Mouse (Mus musculus) MEL (cell line): Measurements from ENCODE around the gene Olfr9. TPM values are rescaled to one million over a fixed set of nuclear protein-coding genes. Genes with fewer than 3 reads are reported as not detected.
"Not testable (repeated sequence)": the region's sequence is repeated elsewhere in the genome, so short reads cannot be mapped to it uniquely, and the experiment has no call there.

Experiments used
- DNase-seq: peaks from one replicate; pipeline ENCODE4 v3.0.0; 2011; ENCODE audit warnings: low read depth, low spot score
- H3K27ac ChIP-seq: 2 replicates; pipeline ENCODE4 v1.5.1; 2012; ENCODE audit warnings: low read depth, mild to moderate bottlenecking, control low read depth, low read length, moderate library complexity; ENCODE audit not compliant: control insufficient read depth
- H3K27me3 ChIP-seq, 2 experiments: fragments of 150-350 bp in 1 of 2; sonication (generic) in 1 of 2; 2 replicates each; pipeline ENCODE4 v1.6.1; 2012; ENCODE audit warnings: low read length in 2 of 2, mild to moderate bottlenecking in 2 of 2, improper control_type of control experiment in 1 of 2, moderate library complexity in 1 of 2; ENCODE audit not compliant: insufficient read depth in 2 of 2, control insufficient read depth in 1 of 2
- H3K36me3 ChIP-seq, 2 experiments: 2 replicates each; pipeline ENCODE4 v1.6.1; 2012 to 2014; ENCODE audit warnings: low read length in 2 of 2, improper control_type of control experiment in 1 of 2, inconsistent platforms in 1 of 2, mild to moderate bottlenecking in 1 of 2; ENCODE audit not compliant: insufficient read depth in 2 of 2, control insufficient read depth in 1 of 2
- H3K4me1 ChIP-seq, 2 experiments: fragments of 150-350 bp in 1 of 2; sonication (generic) in 1 of 2; 2 replicates each; pipeline ENCODE4 v1.6.1; 2012; ENCODE audit warnings: low read length in 2 of 2, improper control_type of control experiment in 1 of 2, mild to moderate bottlenecking in 1 of 2; ENCODE audit not compliant: insufficient read depth in 2 of 2, control insufficient read depth in 1 of 2
- H3K4me3 ChIP-seq, 2 experiments: fragments of 150-350 bp in 1 of 2; sonication (generic) in 1 of 2; 2 replicates each; pipeline ENCODE4 v1.5.1; 2012; ENCODE audit warnings: low read depth in 2 of 2, low read length in 2 of 2, mild to moderate bottlenecking in 2 of 2, moderate library complexity in 2 of 2, control low read depth in 1 of 2, improper control_type of control experiment in 1 of 2; ENCODE audit not compliant: control insufficient read depth in 1 of 2, insufficient read depth in 1 of 2
- H3K79me2 ChIP-seq: 2 replicates; pipeline ENCODE4 v1.6.1; 2012; ENCODE audit warnings: mild to moderate bottlenecking, low read length, moderate library complexity; ENCODE audit not compliant: control insufficient read depth, poor library complexity, insufficient read depth
- H3K9ac ChIP-seq: 2 replicates; pipeline ENCODE4 v1.6.1; 2012; ENCODE audit warnings: low read depth, mild to moderate bottlenecking, control low read depth, low read length, moderate library complexity; ENCODE audit not compliant: control insufficient read depth, poor library complexity, severe bottlenecking
- H3K9me3 ChIP-seq: fragments of 150-350 bp; sonication (generic); replicated peaks from 2 replicates; pipeline ENCODE4 v1.6.1; 2012; ENCODE audit warnings: mild to moderate bottlenecking, low read length, improper control_type of control experiment, moderate library complexity; ENCODE audit not compliant: insufficient read depth
- CHD2 ChIP-seq: IDR thresholded peaks from 2 replicates; pipeline ENCODE4 v1.6.1; 2011; ENCODE audit warnings: low read length, improper control_type of control experiment
- CTCF ChIP-seq, 3 experiments: IDR thresholded peaks in 2 of 3; conservative IDR thresholded peaks in 1 of 3; 2 replicates each; pipeline ENCODE4 v1.5.1; 2011 to 2012; ENCODE audit warnings: low read length in 3 of 3, low read depth in 2 of 3, mild to moderate bottlenecking in 2 of 3, improper control_type of control experiment in 1 of 3, inconsistent platforms in 1 of 3, mixed read lengths in 1 of 3, moderate library complexity in 1 of 3; ENCODE audit not compliant: control insufficient read depth in 1 of 3, insufficient read depth in 1 of 3, poor library complexity in 1 of 3, severe bottlenecking in 1 of 3
- GATA1 ChIP-seq: IDR thresholded peaks from 2 replicates; pipeline ENCODE4 v1.6.1; 2011; ENCODE audit warnings: low read depth, low read length, improper control_type of control experiment
- JUND ChIP-seq: IDR thresholded peaks from 2 replicates; pipeline ENCODE4 v1.6.1; 2011; ENCODE audit warnings: low read depth, mild to moderate bottlenecking, improper control_type of control experiment, low read length
- KAT2A ChIP-seq: conservative IDR thresholded peaks from 2 replicates; pipeline ENCODE4 v1.6.1; 2012; ENCODE audit warnings: low read depth, low read length, improper control_type of control experiment, inconsistent platforms
- MAZ ChIP-seq: IDR thresholded peaks from 2 replicates; pipeline ENCODE4 v1.6.1; 2012; ENCODE audit warnings: low read depth, mild to moderate bottlenecking, inconsistent platforms, low read length, improper control_type of control experiment
- NELFE ChIP-seq: IDR thresholded peaks from 2 replicates; pipeline ENCODE4 v1.6.1; 2011; ENCODE audit warnings: low read depth, low read length, improper control_type of control experiment
- RAD21 ChIP-seq: IDR thresholded peaks from 2 replicates; pipeline ENCODE4 v1.6.1; 2011; ENCODE audit warnings: mild to moderate bottlenecking, low read depth, low read length, improper control_type of control experiment
- RCOR1 ChIP-seq: IDR thresholded peaks from 2 replicates; pipeline ENCODE4 v1.6.1; 2012; ENCODE audit warnings: low read depth, mild to moderate bottlenecking, inconsistent platforms, low read length, improper control_type of control experiment
- ZC3H11A ChIP-seq: IDR thresholded peaks from 2 replicates; pipeline ENCODE4 v1.6.1; 2012; ENCODE audit warnings: low read depth, mild to moderate bottlenecking, inconsistent platforms, low read length, improper control_type of control experiment
- ZNF384 ChIP-seq: IDR thresholded peaks from 2 replicates; pipeline ENCODE4 v1.6.1; 2012; ENCODE audit warnings: low read depth, mild to moderate bottlenecking, inconsistent platforms, low read length, improper control_type of control experiment
- polyA plus RNA-seq, 2 experiments: library from polyadenylated mRNA; stranded (reverse) in 1 of 2; unstranded in 1 of 2; fragments of >175 nt in 1 of 2; fragments of >200 nt in 1 of 2; gene quantifications; 2 replicates each; pipeline versions ENCODE4 v1.2.1 to v1.2.4; 2012; ENCODE audit warnings: low replicate concordance in 2 of 2, low read depth in 1 of 2; ENCODE audit not compliant: insufficient read length in 2 of 2, insufficient read depth in 1 of 2, missing spikeins in 1 of 2
- total RNA-seq: library from RNA; depleted of rRNA; stranded (reverse); fragments of 300-350 nt; gene quantifications from 2 replicates; pipeline ENCODE4 v1.2.3, GENCODE M21; 2012; rRNA removed

Gene Olfr9
- total RNA-seq (not detected in 2 replicates), polyA plus RNA-seq (not detected)

- H3K36me3 ChIP-seq, H3K4me1 ChIP-seq, H3K27ac ChIP-seq, DNase-seq, H3K9ac ChIP-seq, H3K79me2 ChIP-seq, H3K27me3 ChIP-seq, H3K4me3 ChIP-seq, H3K9me3 ChIP-seq: not testable (repeated sequence)
Observed at GRCm38 (mm10) chr10:128989131-128989530, at the start of gene Olfr9. Gene Olfr9 (plus strand): TSS chr10:128989431.

- H3K9me3 ChIP-seq: no peaks in the 10 kb centered on the region
- H3K9ac ChIP-seq: no peak overlapping the region
- peaks cover 0 to 3% of the 10 kb centered on the region in 2 experiments; a peak in 1 of 4 replicates for H3K27me3 ChIP-seq
- DNase-seq: no peak
- H3K4me3 ChIP-seq: no peak overlapping the region
- no peaks in the 10 kb centered on the region for H3K36me3 ChIP-seq
- H3K79me2 ChIP-seq: no peaks in the 10 kb centered on the region
- no peak overlapping the region for H3K27ac ChIP-seq
- TF ChIP-seq NELFE: no peak
- no peak for TF ChIP-seq CHD2
- no peak for TF ChIP-seq JUND
- no peak for TF ChIP-seq RCOR1
- TF ChIP-seq KAT2A: no peak
- TF ChIP-seq ZC3H11A: no peak
- TF ChIP-seq MAZ: no peak
- TF ChIP-seq ZNF384: no peak
- no peaks in the 10 kb centered on the region for H3K4me1 ChIP-seq
Observed at GRCm38 (mm10) chr10:128940475-128941061, 48.7 kb upstream of the Olfr9 start.

GRCm38 (mm10) chr10:128945675-128946074 is 43.6 kb upstream of the Olfr9 start:
- no peak overlapping the region for H3K27ac ChIP-seq
- H3K4me1 ChIP-seq: no peaks in the 10 kb centered on the region
- no peaks in the 10 kb centered on the region for H3K36me3 ChIP-seq
- DNase-seq: peak; percentile 14
- no peak overlapping the region for H3K9ac ChIP-seq
- no peaks in the 10 kb centered on the region for H3K79me2 ChIP-seq
- no peak overlapping the region for H3K4me3 ChIP-seq
- no peaks in the 10 kb centered on the region for H3K9me3 ChIP-seq
- peak; percentile 23 for TF ChIP-seq RAD21
- peak; percentile 53 to 58 (median 56) for TF ChIP-seq CTCF (IDR thresholded peaks at IDR 0.05 in 2 of 3, conservative IDR thresholded peaks at IDR 0.05 in 1 of 3; ENCODE audit: control insufficient read depth in 1 of 3, insufficient read depth in 1 of 3, low read depth in 2 of 3, low read length in 3 of 3, poor library complexity in 1 of 3, severe bottlenecking in 1 of 3)
- TF ChIP-seq GATA1: no peak
- TF ChIP-seq, all 39 proteins: peak for 2
- no peaks in the 10 kb centered on the region for H3K27me3 ChIP-seq
